Mouse (Mus musculus): Measurements from ENCODE around the gene Alg9. TPM values are rescaled to one million over a fixed set of nuclear protein-coding genes. Genes with fewer than 3 reads are reported as not detected.

Alg9 gene
- polyA plus RNA-seq, 1 experiment from 2014 or later: 36.7 TPM

- Histone ChIP-seq H3K27me3 (replicated peaks) (no peaks in the 10 kb centered on the region), H3K27ac (no peak overlapping the region), H3K36me3 (peaks cover 29% of the 10 kb centered on the region), H3K9ac (no peak overlapping the region), H3K9me3 (no peaks in the 10 kb centered on the region), H3K4me1 (no peaks in the 10 kb centered on the region), H3K4me3 (replicated peaks) (no peak overlapping the region), H3K4me2 (no peak overlapping the region)
- 66% methylated on average over 2 of the region's 2 CpGs for WGBS
- no peak for ATAC-seq (ENCODE audit: insufficient read depth, low FRiP score, low read depth)
Observed at GRCm38 (mm10) chr9:50800985-50801384, 26.2 kb downstream of the Alg9 start.

- Histone ChIP-seq H3K4me2 (no peak overlapping the region), H3K27ac (no peak overlapping the region), H3K27me3 (replicated peaks) (no peaks in the 10 kb centered on the region), H3K4me1 (no peaks in the 10 kb centered on the region), H3K36me3 (peaks cover 36% of the 10 kb centered on the region), H3K4me3 (replicated peaks) (no peak overlapping the region), H3K9me3 (no peaks in the 10 kb centered on the region), H3K9ac (no peak overlapping the region)
- WGBS: 87% methylated on average over 7 of the region's 7 CpGs
- peak; percentile 96 for ATAC-seq (ENCODE audit: insufficient read depth, low FRiP score, low read depth)
Observed at GRCm38 (mm10) chr9:50803055-50803671, 28.3 kb downstream of the Alg9 start.

GRCm38 (mm10) chr9:50808471-50808870, 33.7 kb downstream of the Alg9 start:
- Histone ChIP-seq H3K9ac (no peak overlapping the region), H3K27ac (no peak overlapping the region), H3K9me3 (no peaks in the 10 kb centered on the region), H3K27me3 (replicated peaks) (no peaks in the 10 kb centered on the region), H3K4me2 (no peak overlapping the region), H3K36me3 (peaks cover 39% of the 10 kb centered on the region), H3K4me3 (replicated peaks) (no peak overlapping the region), H3K4me1 (no peaks in the 10 kb centered on the region)
- 87% methylated on average over 6 of the region's 6 CpGs for WGBS
- ATAC-seq (ENCODE audit: insufficient read depth, low FRiP score, low read depth): no peak

- Histone ChIP-seq H3K27me3 (replicated peaks) (no peaks in the 10 kb centered on the region), H3K9me3 (no peaks in the 10 kb centered on the region), H3K9ac (no peak overlapping the region), H3K4me2 (no peak overlapping the region), H3K27ac (no peak overlapping the region), H3K36me3 (peaks cover 39% of the 10 kb centered on the region), H3K4me3 (replicated peaks) (no peak overlapping the region), H3K4me1 (no peaks in the 10 kb centered on the region)
- WGBS: 92% methylated on average over 13 of the region's 13 CpGs
- no peak for ATAC-seq (ENCODE audit: insufficient read depth, low FRiP score, low read depth)
Observed at GRCm38 (mm10) chr9:50809146-50809545, 34.3 kb downstream of the Alg9 start.

GRCm38 (mm10) chr9:50811187-50811586, 36.4 kb downstream of the Alg9 start:
- Histone ChIP-seq H3K27ac (no peak overlapping the region), H3K9me3 (no peaks in the 10 kb centered on the region), H3K4me3 (replicated peaks) (no peak overlapping the region), H3K27me3 (replicated peaks) (no peaks in the 10 kb centered on the region), H3K36me3 (peaks cover 29% of the 10 kb centered on the region), H3K4me1 (no peaks in the 10 kb centered on the region), H3K9ac (no peak overlapping the region), H3K4me2 (no peak overlapping the region)
- ATAC-seq (ENCODE audit: insufficient read depth, low FRiP score, low read depth): peak; percentile 87; the same call in 1 of the 2 replicates
- WGBS: 84% methylated on average over 7 of the region's 7 CpGs

GRCm38 (mm10) chr9:50811746-50812145, 36.9 kb downstream of the Alg9 start:
- 84% methylated on average over 2 of the region's 2 CpGs for WGBS
- Histone ChIP-seq H3K27me3 (replicated peaks) (no peaks in the 10 kb centered on the region), H3K36me3 (peaks cover 33% of the 10 kb centered on the region), H3K27ac (no peak overlapping the region), H3K4me3 (replicated peaks) (no peak overlapping the region), H3K9me3 (no peaks in the 10 kb centered on the region), H3K9ac (no peak overlapping the region), H3K4me2 (no peak overlapping the region), H3K4me1 (no peaks in the 10 kb centered on the region)
- ATAC-seq (ENCODE audit: insufficient read depth, low FRiP score, low read depth): 0 out of 2 replicates have a peak, but pooled peaks have one; percentile 50

- H3K9me3 ChIP-seq: no peaks in the 10 kb centered on the region
- no peaks in the 10 kb centered on the region for H3K4me1 ChIP-seq
- H3K4me2 ChIP-seq: no peak overlapping the region
- WGBS: 90% methylated on average over 5 of the region's 5 CpGs
- H3K27me3 ChIP-seq (replicated peaks): no peaks in the 10 kb centered on the region
- peaks cover 36% of the 10 kb centered on the region for H3K36me3 ChIP-seq
- H3K4me3 ChIP-seq (replicated peaks): no peak overlapping the region
- H3K9ac ChIP-seq: no peak overlapping the region
- H3K27ac ChIP-seq: no peak overlapping the region
- peak; percentile 83; the same call in 1 of the 2 replicates for ATAC-seq (ENCODE audit: insufficient read depth, low FRiP score, low read depth)
Observed at GRCm38 (mm10) chr9:50813796-50814195, 39.0 kb downstream of the Alg9 start.

GRCm38 (mm10) chr9:50815666-50816065, 40.8 kb downstream of the Alg9 start:
- no peak overlapping the region for H3K4me3 ChIP-seq (replicated peaks)

GRCm38 (mm10) chr9:50816512-50816911, 41.7 kb downstream of the Alg9 start:
- 98% methylated on average over 1 of the region's 1 CpGs for WGBS
- Histone ChIP-seq H3K4me3 (replicated peaks) (no peak overlapping the region), H3K9me3 (no peaks in the 10 kb centered on the region), H3K27me3 (replicated peaks) (no peaks in the 10 kb centered on the region), H3K4me2 (no peak overlapping the region), H3K27ac (no peak overlapping the region), H3K4me1 (no peaks in the 10 kb centered on the region), H3K9ac (no peak overlapping the region), H3K36me3 (peaks cover 30% of the 10 kb centered on the region)
- ATAC-seq (ENCODE audit: insufficient read depth, low FRiP score, low read depth): peak; percentile 76; the same call in 1 of the 2 replicates

More at GRCm38 (mm10) chr9:50815666-50816065, 40.8 kb downstream of the Alg9 start:
- peaks cover 35% of the 10 kb centered on the region for H3K36me3 ChIP-seq
- no peak for ATAC-seq (ENCODE audit: insufficient read depth, low FRiP score, low read depth)
- H3K4me2 ChIP-seq: no peak overlapping the region
- H3K4me1 ChIP-seq: no peaks in the 10 kb centered on the region
- 96% methylated on average over 4 of the region's 4 CpGs for WGBS
- H3K27me3 ChIP-seq (replicated peaks): no peaks in the 10 kb centered on the region
- H3K27ac ChIP-seq: no peak overlapping the region
- no peaks in the 10 kb centered on the region for H3K9me3 ChIP-seq
- H3K9ac ChIP-seq: no peak overlapping the region

- no peaks in the 10 kb centered on the region for H3K9me3 ChIP-seq
- no peaks in the 10 kb centered on the region for H3K27me3 ChIP-seq (replicated peaks)
- 80% methylated on average over 6 of the region's 6 CpGs for WGBS
- no peak overlapping the region for H3K4me3 ChIP-seq (replicated peaks)
- H3K4me1 ChIP-seq: no peaks in the 10 kb centered on the region
- H3K4me2 ChIP-seq: no peak overlapping the region
- no peak overlapping the region for H3K27ac ChIP-seq
- no peak overlapping the region for H3K9ac ChIP-seq
- no peak for ATAC-seq (ENCODE audit: insufficient read depth, low FRiP score, low read depth)
- H3K36me3 ChIP-seq: peaks cover 34% of the 10 kb centered on the region
Observed at GRCm38 (mm10) chr9:50818050-50818449, 43.2 kb downstream of the Alg9 start.

- no peak overlapping the region for H3K4me2 ChIP-seq
- H3K36me3 ChIP-seq: peaks cover 26% of the 10 kb centered on the region
- H3K9me3 ChIP-seq: no peaks in the 10 kb centered on the region
- no peak for ATAC-seq (ENCODE audit: insufficient read depth, low FRiP score, low read depth)
- no peak overlapping the region for H3K4me3 ChIP-seq (replicated peaks)
- no peaks in the 10 kb centered on the region for H3K4me1 ChIP-seq
- 79% methylated on average over 6 of the region's 6 CpGs for WGBS
- no peak overlapping the region for H3K27ac ChIP-seq
- H3K9ac ChIP-seq: no peak overlapping the region
- no peaks in the 10 kb centered on the region for H3K27me3 ChIP-seq (replicated peaks)
Observed at GRCm38 (mm10) chr9:50819716-50820115, 44.9 kb downstream of the Alg9 start.

- 95% methylated on average over 6 of the region's 6 CpGs for WGBS
- Histone ChIP-seq H3K9me3 (no peaks in the 10 kb centered on the region), H3K4me3 (replicated peaks) (no peak overlapping the region), H3K36me3 (peaks cover 22% of the 10 kb centered on the region), H3K4me1 (no peaks in the 10 kb centered on the region), H3K27ac (no peak overlapping the region), H3K27me3 (replicated peaks) (no peaks in the 10 kb centered on the region), H3K9ac (no peak overlapping the region), H3K4me2 (no peak overlapping the region)
- no peak for ATAC-seq (ENCODE audit: insufficient read depth, low FRiP score, low read depth)
Observed at GRCm38 (mm10) chr9:50821651-50822050, 46.8 kb downstream of the Alg9 start.

GRCm38 (mm10) chr9:50822216-50822615, 47.4 kb downstream of the Alg9 start:
- no peak overlapping the region for H3K9ac ChIP-seq
- H3K4me2 ChIP-seq: no peak overlapping the region
- H3K27ac ChIP-seq: no peak overlapping the region
- H3K27me3 ChIP-seq (replicated peaks): no peaks in the 10 kb centered on the region
- no peaks in the 10 kb centered on the region for H3K9me3 ChIP-seq
- 94% methylated on average over 5 of the region's 5 CpGs for whole genome bisulfite sequencing
- H3K4me1 ChIP-seq: no peaks in the 10 kb centered on the region
- ATAC-seq (ENCODE audit: insufficient read depth, low FRiP score, low read depth): no peak
- no peak overlapping the region for H3K4me3 ChIP-seq (replicated peaks)
- peaks cover 17% of the 10 kb centered on the region; the same call in 1 of the 2 replicates for H3K36me3 ChIP-seq
